Mouse (Mus musculus) stomach, embryonic 16.5 days (tissue): ENCODE data around the gene Slc6a19. TPM values are rescaled to one million over a fixed set of nuclear protein-coding genes. Genes with fewer than 3 reads are reported as not detected.
"Not testable (repeated sequence)": the region's sequence is repeated elsewhere in the genome, so short reads cannot be mapped to it uniquely, and the experiment has no call there.

Experiments used
- ATAC-seq: fragments of 200-750 bp; cut with Nextera tagmentation; 2 replicates; pipeline ENCODE4 v1.8.0; 2017; ENCODE audit warnings: moderate number of reproducible peaks, moderate TSS enrichment; ENCODE audit not compliant: insufficient read depth, low FRiP score
- H3K27ac ChIP-seq: fragments of 300-500 bp; sonication (generic); 2 replicates; pipeline ENCODE4 v1.5.1; 2014; ENCODE audit warnings: low read length
- H3K27me3 ChIP-seq: fragments of 300-500 bp; sonication (generic); 2 replicates; pipeline ENCODE4 v1.6.1; 2014; ENCODE audit warnings: low read length, control low read depth, mixed read lengths; ENCODE audit not compliant: control insufficient read depth, insufficient read depth
- H3K36me3 ChIP-seq: fragments of 300-500 bp; sonication (generic); 2 replicates; pipeline ENCODE4 v1.6.1; 2014; ENCODE audit warnings: low read length; ENCODE audit not compliant: control insufficient read depth, insufficient read depth
- H3K4me1 ChIP-seq: fragments of 300-500 bp; sonication (generic); 2 replicates; pipeline ENCODE4 v1.6.1; 2014; ENCODE audit warnings: low read length, control low read depth, mixed read lengths; ENCODE audit not compliant: control insufficient read depth, insufficient read depth
- H3K4me2 ChIP-seq: fragments of 300-500 bp; sonication (generic); 2 replicates; pipeline ENCODE4 v1.6.1; 2014; ENCODE audit warnings: low read depth, low read length, mixed read lengths
- H3K4me3 ChIP-seq: fragments of 300-500 bp; sonication (generic); replicated peaks from 2 replicates; pipeline ENCODE4 v1.5.1; 2014; ENCODE audit warnings: mild to moderate bottlenecking, low read length
- H3K9ac ChIP-seq: fragments of 300-500 bp; sonication (generic); 2 replicates; pipeline ENCODE4 v1.6.1; 2014; ENCODE audit warnings: low read length
- H3K9me3 ChIP-seq: fragments of 300-500 bp; sonication (generic); replicated peaks from 2 replicates; pipeline ENCODE4 v1.6.1; 2016; ENCODE audit warnings: low read length, control low read depth; ENCODE audit not compliant: control insufficient read depth
- WGBS: fragments of 180-500 bp; shearing (Covaris S2); extraction: QIAGEN DNeasy Blood & Tissue Kit; methylation state at CpG from one replicate; pipeline ENCODE4 v1.1.7; 2014; 5-methylcytosine and 5-hydroxymethylcytosine counted together
- polyA plus RNA-seq: library from polyadenylated mRNA; unstranded; fragments of >200 nt; fragmentation: Nextera tagmentation; extraction: Ambion mirVana; gene quantifications from 2 replicates; pipeline ENCODE4 v1.2.1, GENCODE M21; 2015

The Slc6a19 gene
- 3.3 and 3.4 TPM in 2 replicates for polyA plus RNA-seq

DNA sequence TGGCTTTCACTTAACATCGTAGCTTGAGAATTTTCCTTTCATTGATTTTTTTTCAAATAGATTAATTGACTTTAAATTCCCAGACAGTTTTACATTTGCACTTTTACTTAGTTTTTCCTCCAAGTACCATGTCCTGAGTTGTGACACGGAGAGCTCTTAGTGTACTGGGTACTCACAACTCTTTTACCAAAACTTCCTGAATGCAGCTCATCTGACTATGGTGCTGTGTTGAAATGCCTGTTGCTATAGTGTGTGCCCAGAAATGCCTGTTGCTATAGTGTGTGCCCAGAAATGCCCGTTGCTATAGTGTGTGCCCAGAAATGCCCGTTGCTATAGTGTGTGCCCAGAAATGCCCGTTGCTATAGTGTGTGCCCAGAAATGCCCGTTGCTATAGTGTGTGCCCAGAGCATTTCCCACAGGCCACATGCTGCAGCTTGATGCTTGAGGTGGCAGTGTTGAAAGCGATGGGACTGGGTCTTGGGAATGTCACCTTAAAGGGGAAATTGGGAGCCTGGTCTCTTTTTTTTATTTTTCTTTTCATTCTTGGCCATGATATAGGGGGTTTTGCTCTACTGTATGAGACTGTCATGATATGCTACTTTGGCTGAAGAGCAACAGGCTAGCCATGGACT lies at the start of gene Slc6a19:
Gene Slc6a19, minus strand, starts transcription at position 172 of the 632 bp plus-strand sequence.
- no peaks in the 10 kb centered on the region for H3K36me3 ChIP-seq
- H3K9ac ChIP-seq, result no peak within 1 kb of the TSS
- no peak within 1 kb of the TSS for H3K27ac ChIP-seq
- WGBS, result 85% methylated on average over 7 of the region's 7 CpGs
- no peak within 1 kb of the TSS for H3K4me2 ChIP-seq
- no peak within 1 kb of the TSS for H3K4me3 ChIP-seq
- H3K27me3 ChIP-seq, result no peaks in the 10 kb centered on the region
- ATAC-seq, result no peak
- H3K9me3 ChIP-seq, result no peaks in the 10 kb centered on the region
- H3K4me1 ChIP-seq, result no peaks in the 10 kb centered on the region

DNA sequence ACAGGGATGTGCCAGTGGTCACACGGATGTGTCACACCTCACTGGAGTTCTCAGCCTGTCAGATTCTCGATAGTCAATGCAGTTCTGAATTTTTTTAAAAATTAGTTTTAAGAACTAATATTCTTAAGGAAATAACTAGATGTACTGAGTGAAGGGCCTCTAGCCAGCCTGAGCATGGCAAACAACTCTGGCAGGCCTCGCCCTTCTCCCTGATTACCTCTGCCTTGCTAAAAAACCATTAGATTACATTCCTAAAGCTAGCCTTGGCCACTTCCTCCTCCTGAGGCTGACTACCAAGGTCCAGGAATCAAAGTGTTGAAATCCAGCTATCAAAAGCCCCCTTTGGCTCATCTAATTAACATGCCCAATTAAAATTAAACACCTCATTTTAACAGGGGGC lies 46.6 kb upstream of the Slc6a19 start:
- Histone ChIP-seq H3K27ac (peak overlapping the region; percentile 44; the same call in 1 of the 2 replicates), H3K4me3 (no peak overlapping the region), H3K9ac (no peak overlapping the region), H3K36me3 (no peaks in the 10 kb centered on the region), H3K4me1 (peaks cover 14% of the 10 kb centered on the region; the same call in 1 of the 2 replicates), H3K27me3 (no peaks in the 10 kb centered on the region), H3K4me2 (no peak overlapping the region), H3K9me3 (no peaks in the 10 kb centered on the region)
- 79% methylated on average over 3 of the region's 3 CpGs for WGBS
- ATAC-seq, result 0 out of 2 replicates have a peak, but pooled peaks have one; percentile 31

DNA sequence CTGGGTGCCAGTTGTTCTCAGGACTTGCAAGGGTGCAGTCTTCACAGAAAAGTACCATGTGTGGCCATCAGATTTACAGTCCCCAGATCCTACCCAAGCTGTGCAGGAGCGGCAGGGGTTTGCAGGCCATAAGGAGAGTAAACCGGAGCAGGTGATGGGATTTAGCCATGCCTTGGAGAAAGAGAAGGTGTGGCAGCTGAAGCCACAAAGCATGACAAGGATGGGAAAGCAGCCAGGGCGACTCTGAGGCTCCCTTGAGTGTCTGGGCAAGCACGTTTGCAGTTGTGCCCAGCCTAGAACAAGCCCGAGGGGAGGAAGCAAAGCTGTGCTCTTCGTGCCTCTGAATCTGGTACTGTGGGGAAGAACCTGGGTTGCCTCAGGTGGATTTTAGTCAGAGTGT lies 45.8 kb upstream of the Slc6a19 start:
- Histone ChIP-seq H3K9me3 (no peaks in the 10 kb centered on the region), H3K27me3 (no peaks in the 10 kb centered on the region), H3K4me3 (no peak overlapping the region), H3K4me1 (peaks cover 14% of the 10 kb centered on the region; the same call in 1 of the 2 replicates), H3K27ac (no peak overlapping the region), H3K9ac (no peak overlapping the region), H3K36me3 (no peaks in the 10 kb centered on the region), H3K4me2 (no peak overlapping the region)
- WGBS, result 62% methylated on average over 6 of the region's 6 CpGs
- no peak for ATAC-seq

DNA sequence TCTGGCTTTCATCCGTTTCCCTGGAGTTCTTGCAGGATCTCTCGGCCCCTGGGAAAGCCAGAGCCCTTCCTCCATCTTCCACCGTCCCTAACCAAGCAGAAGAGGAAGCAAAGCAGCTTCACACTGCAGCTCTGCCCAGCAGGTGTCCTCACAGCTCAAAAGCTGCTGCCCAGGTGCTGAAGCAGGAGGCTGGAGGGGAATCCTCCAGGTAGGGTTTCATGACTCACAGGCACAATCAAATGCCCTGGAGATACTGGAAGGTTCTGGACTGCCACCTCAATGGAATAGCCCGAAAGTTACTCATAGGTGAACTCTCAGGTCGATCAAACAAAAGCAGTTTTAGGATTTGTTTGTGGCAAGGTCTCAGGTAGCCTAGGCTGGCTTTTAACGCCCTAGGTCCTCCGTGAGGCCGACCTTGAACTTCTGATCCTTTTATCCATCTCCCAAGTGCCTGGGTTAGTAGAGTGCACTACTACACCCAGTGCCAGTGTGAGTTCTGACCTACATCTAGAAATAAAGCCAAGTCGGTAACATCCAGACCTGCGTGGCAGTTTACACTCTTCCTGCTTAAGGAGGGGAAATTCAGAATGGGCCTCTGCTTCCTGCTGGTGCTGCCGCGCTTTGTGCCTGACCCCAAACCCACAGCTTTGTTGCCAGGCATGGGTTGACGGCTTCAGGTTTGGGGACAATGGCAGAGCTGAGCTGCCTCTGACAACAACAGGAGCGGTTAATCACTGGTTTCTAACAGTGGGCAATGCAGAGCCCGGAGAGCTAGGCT lies 44.2 kb upstream of the Slc6a19 start:
- WGBS, result 38% methylated on average over 15 of the region's 15 CpGs
- 0 out of 2 replicates have a peak, but pooled peaks have one; percentile 46 for ATAC-seq
- no peaks in the 10 kb centered on the region for H3K36me3 ChIP-seq
- H3K4me1 ChIP-seq, result 0 out of 2 replicates have a peak, but pooled peaks cover 10% of the 10 kb centered on the region
- no peaks in the 10 kb centered on the region for H3K27me3 ChIP-seq
- H3K9me3 ChIP-seq, result no peaks in the 10 kb centered on the region
- no peak overlapping the region for H3K4me3 ChIP-seq
- H3K4me2 ChIP-seq, result no peak overlapping the region
- peak overlapping the region; percentile 16; the same call in 1 of the 2 replicates for H3K27ac ChIP-seq
- no peak overlapping the region for H3K9ac ChIP-seq

DNA sequence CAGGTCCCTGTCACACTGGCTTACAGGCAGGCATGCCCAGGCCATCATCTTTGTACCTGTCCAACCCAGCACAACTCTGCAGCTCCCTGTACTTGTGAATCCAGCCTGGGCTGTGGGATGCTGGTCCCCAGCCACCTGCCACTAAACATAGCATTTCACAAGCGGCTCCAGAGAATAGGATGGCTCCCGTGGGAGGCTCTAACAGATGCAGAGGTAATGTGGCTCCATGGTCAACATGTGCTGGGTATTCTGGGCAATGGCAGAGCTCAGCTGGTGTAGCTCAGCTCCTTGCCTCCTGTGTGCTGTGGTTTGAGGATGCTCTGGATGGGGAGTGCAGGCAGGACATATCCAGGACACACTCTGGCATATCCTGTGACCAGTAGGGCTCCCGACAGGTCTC lies 39.0 kb upstream of the Slc6a19 start:
- no peaks in the 10 kb centered on the region for H3K36me3 ChIP-seq
- no peak overlapping the region for H3K27ac ChIP-seq
- H3K9ac ChIP-seq, result no peak overlapping the region
- H3K4me1 ChIP-seq, result no peaks in the 10 kb centered on the region
- H3K9me3 ChIP-seq, result no peaks in the 10 kb centered on the region
- ATAC-seq, result no peak
- H3K27me3 ChIP-seq, result no peaks in the 10 kb centered on the region
- H3K4me3 ChIP-seq, result no peak overlapping the region
- no peak overlapping the region for H3K4me2 ChIP-seq
- 76% methylated on average over 3 of the region's 3 CpGs for WGBS

DNA sequence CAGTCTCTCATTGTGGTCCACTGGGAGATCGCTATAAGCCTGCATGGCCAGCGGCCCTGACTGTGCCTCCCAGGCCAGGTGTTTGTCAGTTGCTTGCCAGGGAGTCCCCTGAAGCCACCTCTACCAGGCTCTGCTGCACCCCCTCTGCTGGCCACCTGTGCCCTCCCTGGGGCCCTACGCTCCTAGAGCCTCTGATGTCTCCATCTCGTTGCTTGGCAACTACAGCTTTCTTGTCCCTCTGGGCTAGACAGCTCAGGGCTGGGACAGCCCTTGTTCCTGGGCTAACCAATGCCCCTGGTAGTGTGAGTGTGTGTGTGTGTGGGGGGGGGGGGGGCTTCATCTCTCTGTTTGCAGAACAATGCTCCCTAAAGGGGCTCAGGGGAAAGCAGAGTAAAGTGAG lies 38.3 kb upstream of the Slc6a19 start:
- Histone ChIP-seq H3K27me3 (no peaks in the 10 kb centered on the region), H3K4me2 (no peak overlapping the region), H3K36me3 (no peaks in the 10 kb centered on the region), H3K4me3 (no peak overlapping the region), H3K4me1 (no peaks in the 10 kb centered on the region), H3K9ac (no peak overlapping the region), H3K9me3 (no peaks in the 10 kb centered on the region), H3K27ac (no peak overlapping the region)
- ATAC-seq, result peak; percentile 22; the same call in 1 of the 2 replicates
- WGBS, result 50% methylated on average over 4 of the region's 4 CpGs

DNA sequence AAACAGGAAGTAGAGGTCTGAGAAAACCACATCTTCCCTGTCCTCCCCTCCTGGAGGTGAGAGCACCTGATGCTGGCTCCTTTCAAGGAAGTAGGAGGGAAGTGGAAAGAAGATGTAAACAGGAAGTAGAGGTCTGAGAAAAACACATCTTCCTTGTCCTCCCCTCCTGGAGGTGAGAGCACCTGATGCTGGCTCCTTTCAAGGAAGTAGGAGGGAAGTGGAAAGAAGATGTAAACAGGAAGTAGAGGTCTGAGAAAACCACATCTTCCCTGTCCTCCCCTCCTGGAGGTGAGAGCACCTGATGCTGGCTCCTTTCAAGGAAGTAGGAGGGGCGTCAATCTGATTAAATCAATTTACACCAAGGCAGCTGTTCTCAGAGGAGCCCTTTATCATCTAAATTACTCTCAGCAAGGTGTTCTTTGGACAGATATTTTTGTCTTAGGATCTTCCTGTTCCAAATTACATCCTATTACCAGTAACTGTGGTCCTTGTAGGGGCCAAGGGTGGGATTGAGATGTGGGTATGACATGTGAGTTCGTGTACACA lies 35.8 kb upstream of the Slc6a19 start:
- not testable (repeated sequence) for H3K36me3 ChIP-seq, H3K9ac ChIP-seq, H3K9me3 ChIP-seq, H3K4me3 ChIP-seq, H3K27ac ChIP-seq, H3K4me2 ChIP-seq, H3K27me3 ChIP-seq, ATAC-seq
- H3K4me1 ChIP-seq, result peaks cover 12% of the 10 kb centered on the region; the same call in 1 of the 2 replicates
- WGBS, result 30% methylated on average over 2 of the region's 2 CpGs

DNA sequence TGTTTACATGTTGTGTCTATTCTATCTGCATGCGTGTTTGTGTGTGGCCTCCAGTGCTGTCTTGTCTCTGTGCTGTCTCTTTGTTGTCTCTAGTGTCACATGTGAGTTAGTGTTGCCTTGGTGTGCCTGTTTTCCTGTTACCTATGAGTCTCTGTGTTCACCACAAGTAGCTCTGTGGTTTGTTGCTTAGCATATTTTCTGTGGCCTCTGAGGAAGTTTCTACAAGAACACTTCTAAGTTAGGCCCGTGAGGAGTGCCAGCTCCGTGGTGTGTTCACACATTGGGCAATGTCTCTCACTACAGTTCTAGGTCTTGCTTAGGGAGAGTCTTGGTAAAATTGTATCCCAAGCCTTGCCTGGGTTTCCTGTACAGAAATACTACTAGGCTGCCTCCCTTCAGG lies 32.3 kb upstream of the Slc6a19 start:
- no peaks in the 10 kb centered on the region for H3K36me3 ChIP-seq
- no peak overlapping the region for H3K27ac ChIP-seq
- no peak overlapping the region for H3K9ac ChIP-seq
- peaks cover 10% of the 10 kb centered on the region for H3K27me3 ChIP-seq
- ATAC-seq, result no peak
- peaks cover 26% of the 10 kb centered on the region for H3K4me1 ChIP-seq
- no peak overlapping the region for H3K4me2 ChIP-seq
- no peaks in the 10 kb centered on the region for H3K9me3 ChIP-seq
- H3K4me3 ChIP-seq, result no peak overlapping the region
- WGBS, result 77% methylated on average over 3 of the region's 3 CpGs

DNA sequence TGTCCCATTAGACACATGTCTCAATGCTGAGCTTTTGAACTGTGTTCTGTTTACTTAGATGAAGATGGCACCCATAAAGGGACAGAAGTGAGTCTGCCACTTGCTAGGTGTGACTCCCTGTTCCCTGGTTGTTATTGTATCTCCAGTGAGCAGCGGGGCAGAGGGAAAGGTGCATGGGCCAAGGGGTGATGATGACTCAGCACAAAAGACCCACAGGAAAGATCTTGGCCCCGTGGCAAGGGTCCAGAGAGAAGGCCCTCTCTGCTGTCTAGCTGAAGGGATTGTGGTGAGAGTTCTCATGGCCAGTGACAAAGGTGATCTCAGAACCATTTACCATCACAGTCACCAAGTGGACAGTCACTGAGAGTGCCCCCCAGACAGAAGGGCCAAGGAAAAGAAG lies 31.3 kb upstream of the Slc6a19 start:
- no peak for ATAC-seq
- WGBS, result 83% methylated on average over 2 of the region's 2 CpGs

More for the DNA sequence above, 31.3 kb upstream of the Slc6a19 start:
- Histone ChIP-seq H3K27ac (no peak overlapping the region), H3K9me3 (no peaks in the 10 kb centered on the region), H3K4me3 (no peak overlapping the region), H3K36me3 (no peaks in the 10 kb centered on the region), H3K4me2 (no peak overlapping the region), H3K9ac (no peak overlapping the region), H3K4me1 (peaks cover 26% of the 10 kb centered on the region), H3K27me3 (peaks cover 10% of the 10 kb centered on the region)
